Mouse (Mus musculus): ENCODE data around the gene Atp6v0e2. TPM values are rescaled to one million over a fixed set of nuclear protein-coding genes. Genes with fewer than 3 reads are reported as not detected.
"Not testable (repeated sequence)": the region's sequence is repeated elsewhere in the genome, so short reads cannot be mapped to it uniquely, and the experiment has no call there.

Atp6v0e2 gene
- polyA plus RNA-seq, 1 experiment from 2014 or later = 1.2 TPM

DNA sequence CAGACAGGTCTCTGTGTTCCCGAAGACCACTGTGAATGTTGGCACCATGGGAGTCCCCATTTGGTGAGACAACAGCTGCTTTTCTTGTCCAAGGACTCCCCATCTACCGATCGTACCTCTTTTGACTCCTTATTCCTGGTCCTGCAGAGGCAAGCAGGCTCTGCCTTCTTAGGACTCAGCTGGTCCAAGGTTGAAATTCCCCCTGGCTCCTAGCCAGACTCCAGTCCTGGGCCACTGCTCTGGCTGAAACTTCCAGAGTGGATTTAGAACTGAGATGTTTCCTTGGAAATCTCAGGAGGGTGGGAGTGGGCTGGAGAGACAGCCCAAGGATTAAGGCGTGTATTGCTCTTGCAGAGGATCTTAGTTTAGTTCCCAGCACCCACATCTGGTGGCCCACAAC lies 39.9 kb upstream of the Atp6v0e2 start:
- DNase-seq = no peak
- H3K9ac ChIP-seq (replicated peaks) = no peak overlapping the region
- no peak overlapping the region for H3K4me3 ChIP-seq (ENCODE audit: low read depth, low read length)
- ATAC-seq = no peak
- WGBS (ENCODE audit: insufficient replicate concordance) = 83% methylated on average over 4 of the region's 4 CpGs
- no peaks in the 10 kb centered on the region for H3K27me3 ChIP-seq (ENCODE audit: insufficient read depth, low read length)
- H3K9me3 ChIP-seq (ENCODE audit: low read length) = no peaks in the 10 kb centered on the region
- TF ChIP-seq CTCF (IDR thresholded peaks at IDR 0.05; ENCODE audit: low read depth) (no peak), EP300 (IDR thresholded peaks at IDR 0.05; ENCODE audit: low read depth) (no peak)
- no peaks in the 10 kb centered on the region for H3K36me3 ChIP-seq (replicated peaks; ENCODE audit: insufficient read depth, low read length)
- no peaks in the 10 kb centered on the region for H3K4me1 ChIP-seq (ENCODE audit: insufficient read depth)
- H3K4me2 ChIP-seq (ENCODE audit: low read depth, low read length) = no peak overlapping the region
- H3K27ac ChIP-seq (ENCODE audit: low read depth) = no peak overlapping the region

- ATAC-seq = no peak
Measured at GRCm38 (mm10) chr6:48503847-48504240, 33.6 kb upstream of the Atp6v0e2 start.

GRCm38 (mm10) chr6:48504241-48504854 lies 33.1 kb upstream of the Atp6v0e2 start:
- 0 out of 2 replicates have a peak overlapping the region, but pooled peaks have one; percentile 26 for H3K27ac ChIP-seq (ENCODE audit: low read depth)
- peak; percentile 39 for TF ChIP-seq CTCF (IDR thresholded peaks at IDR 0.05; ENCODE audit: low read depth)
- TF ChIP-seq EP300 (IDR thresholded peaks at IDR 0.05; ENCODE audit: low read depth) = no peak
- ATAC-seq (peak; percentile 98), DNase-seq (peak; percentile 68)
- peak overlapping the region; percentile 59 for H3K4me3 ChIP-seq (ENCODE audit: low read depth, low read length)
- H3K9me3 ChIP-seq (ENCODE audit: low read length) = no peaks in the 10 kb centered on the region
- H3K9ac ChIP-seq (replicated peaks) = peak overlapping the region; percentile 67
- H3K4me2 ChIP-seq (ENCODE audit: low read depth, low read length) = peak overlapping the region; percentile 92
- peaks cover 7% of the 10 kb centered on the region for H3K4me1 ChIP-seq (ENCODE audit: insufficient read depth)
- H3K27me3 ChIP-seq (ENCODE audit: insufficient read depth, low read length) = no peaks in the 10 kb centered on the region
- WGBS (ENCODE audit: insufficient replicate concordance) = 2% methylated on average over 26 of the region's 26 CpGs
- H3K36me3 ChIP-seq (replicated peaks; ENCODE audit: insufficient read depth, low read length) = no peaks in the 10 kb centered on the region

More at GRCm38 (mm10) chr6:48503847-48504240, 33.6 kb upstream of the Atp6v0e2 start:
- Histone ChIP-seq H3K4me2 (ENCODE audit: low read depth, low read length) (peak overlapping the region; percentile 92; the same call in 1 of the 2 replicates), H3K4me3 (ENCODE audit: low read depth, low read length) (peak overlapping the region; percentile 59), H3K27ac (ENCODE audit: low read depth) (no peak overlapping the region), H3K9me3 (ENCODE audit: low read length) (no peaks in the 10 kb centered on the region), H3K27me3 (ENCODE audit: insufficient read depth, low read length) (no peaks in the 10 kb centered on the region), H3K36me3 (replicated peaks; ENCODE audit: insufficient read depth, low read length) (no peaks in the 10 kb centered on the region), H3K9ac (replicated peaks) (no peak overlapping the region), H3K4me1 (ENCODE audit: insufficient read depth) (peaks cover 7% of the 10 kb centered on the region)
- WGBS (ENCODE audit: insufficient replicate concordance) = 12% methylated on average over 2 of the region's 2 CpGs
- TF ChIP-seq CTCF (IDR thresholded peaks at IDR 0.05; ENCODE audit: low read depth) (no peak), EP300 (IDR thresholded peaks at IDR 0.05; ENCODE audit: low read depth) (no peak)
- no peak for DNase-seq

- H3K36me3 ChIP-seq (replicated peaks; ENCODE audit: insufficient read depth, low read length) = no peaks in the 10 kb centered on the region; the same call in 1 of the 2 replicates
- no peaks in the 10 kb centered on the region for H3K27me3 ChIP-seq (ENCODE audit: insufficient read depth, low read length)
- ATAC-seq = no peak
- no peak overlapping the region for H3K4me3 ChIP-seq (ENCODE audit: low read depth, low read length)
- no peak overlapping the region for H3K4me2 ChIP-seq (ENCODE audit: low read depth, low read length)
- peaks cover 7% of the 10 kb centered on the region for H3K4me1 ChIP-seq (ENCODE audit: insufficient read depth)
- no peak overlapping the region for H3K27ac ChIP-seq (ENCODE audit: low read depth)
- no peak for TF ChIP-seq CTCF (IDR thresholded peaks at IDR 0.05; ENCODE audit: low read depth)
- TF ChIP-seq EP300 (IDR thresholded peaks at IDR 0.05; ENCODE audit: low read depth) = no peak
- no peak overlapping the region for H3K9ac ChIP-seq (replicated peaks)
- WGBS (ENCODE audit: insufficient replicate concordance) = 59% methylated on average over 4 of the region's 4 CpGs
- no peaks in the 10 kb centered on the region for H3K9me3 ChIP-seq (ENCODE audit: low read length)
- no peak for DNase-seq
Measured at GRCm38 (mm10) chr6:48508087-48508486, 29.3 kb upstream of the Atp6v0e2 start.

- no peaks in the 10 kb centered on the region for H3K27me3 ChIP-seq (ENCODE audit: insufficient read depth, low read length)
- H3K36me3 ChIP-seq (replicated peaks; ENCODE audit: insufficient read depth, low read length) = peaks cover 3% of the 10 kb centered on the region
- no peak for TF ChIP-seq CTCF (IDR thresholded peaks at IDR 0.05; ENCODE audit: low read depth)
- TF ChIP-seq EP300 (IDR thresholded peaks at IDR 0.05; ENCODE audit: low read depth) = no peak
- H3K4me2 ChIP-seq (ENCODE audit: low read depth, low read length) = no peak overlapping the region
- DNase-seq (no peak), ATAC-seq (no peak)
- H3K4me1 ChIP-seq (ENCODE audit: insufficient read depth) = no peaks in the 10 kb centered on the region
- no peaks in the 10 kb centered on the region for H3K9me3 ChIP-seq (ENCODE audit: low read length)
- H3K27ac ChIP-seq (ENCODE audit: low read depth) = no peak overlapping the region
- no peak overlapping the region for H3K4me3 ChIP-seq (ENCODE audit: low read depth, low read length)
- WGBS (ENCODE audit: insufficient replicate concordance) = 47% methylated on average over 4 of the region's 4 CpGs
- H3K9ac ChIP-seq (replicated peaks) = no peak overlapping the region
Measured at GRCm38 (mm10) chr6:48510426-48510825, 27.0 kb upstream of the Atp6v0e2 start.

- Histone ChIP-seq H3K4me2 (ENCODE audit: low read depth, low read length) (no peak overlapping the region), H3K4me1 (ENCODE audit: insufficient read depth) (no peaks in the 10 kb centered on the region), H3K36me3 (replicated peaks; ENCODE audit: insufficient read depth, low read length) (peaks cover 3% of the 10 kb centered on the region), H3K27ac (ENCODE audit: low read depth) (no peak overlapping the region), H3K4me3 (ENCODE audit: low read depth, low read length) (no peak overlapping the region), H3K9ac (replicated peaks) (no peak overlapping the region), H3K27me3 (ENCODE audit: insufficient read depth, low read length) (no peaks in the 10 kb centered on the region), H3K9me3 (ENCODE audit: low read length) (peaks cover 2% of the 10 kb centered on the region; the same call in 1 of the 2 replicates)
- no peak for TF ChIP-seq CTCF (IDR thresholded peaks at IDR 0.05; ENCODE audit: low read depth)
- TF ChIP-seq EP300 (IDR thresholded peaks at IDR 0.05; ENCODE audit: low read depth) = no peak
- DNase-seq (no peak), ATAC-seq (no peak)
- 70% methylated on average over 7 of the region's 7 CpGs for WGBS (ENCODE audit: insufficient replicate concordance)
Measured at GRCm38 (mm10) chr6:48511861-48512260, 25.6 kb upstream of the Atp6v0e2 start.

- not testable (repeated sequence) for H3K4me1 ChIP-seq (ENCODE audit: insufficient read depth); DNase-seq; H3K4me2 ChIP-seq (ENCODE audit: low read depth, low read length); H3K27ac ChIP-seq (ENCODE audit: low read depth); H3K4me3 ChIP-seq (ENCODE audit: low read depth, low read length); H3K27me3 ChIP-seq (ENCODE audit: insufficient read depth, low read length); ATAC-seq; H3K36me3 ChIP-seq (replicated peaks; ENCODE audit: insufficient read depth, low read length); H3K9me3 ChIP-seq (ENCODE audit: low read length); H3K9ac ChIP-seq (replicated peaks)
- 93% methylated on average over 13 of the region's 16 CpGs for WGBS (ENCODE audit: insufficient replicate concordance)
Measured at GRCm38 (mm10) chr6:48524882-48525281, 12.5 kb upstream of the Atp6v0e2 start.
